Mouse (Mus musculus) brain, embryonic 14.5 days (tissue): ENCODE data around the gene Rrp12.

Source experiments
- CTCF ChIP-seq: fragments of 200-500 bp; IDR thresholded peaks from 2 replicates; pipeline ENCODE4 v1.5.1; 2012; ENCODE audit warnings: inconsistent platforms, mild to moderate bottlenecking, moderate library complexity, borderline replicate concordance; ENCODE audit not compliant: insufficient read depth, insufficient read length; ENCODE audit errors: extremely low read depth
- POLR2A ChIP-seq: fragments of 200-500 bp; IDR thresholded peaks from 2 replicates; pipeline ENCODE4 v1.6.1; 2012; ENCODE audit warnings: mild to moderate bottlenecking, inconsistent platforms, borderline replicate concordance; ENCODE audit not compliant: poor library complexity, insufficient read depth, insufficient read length, severe bottlenecking; ENCODE audit errors: extremely low read depth

DNA sequence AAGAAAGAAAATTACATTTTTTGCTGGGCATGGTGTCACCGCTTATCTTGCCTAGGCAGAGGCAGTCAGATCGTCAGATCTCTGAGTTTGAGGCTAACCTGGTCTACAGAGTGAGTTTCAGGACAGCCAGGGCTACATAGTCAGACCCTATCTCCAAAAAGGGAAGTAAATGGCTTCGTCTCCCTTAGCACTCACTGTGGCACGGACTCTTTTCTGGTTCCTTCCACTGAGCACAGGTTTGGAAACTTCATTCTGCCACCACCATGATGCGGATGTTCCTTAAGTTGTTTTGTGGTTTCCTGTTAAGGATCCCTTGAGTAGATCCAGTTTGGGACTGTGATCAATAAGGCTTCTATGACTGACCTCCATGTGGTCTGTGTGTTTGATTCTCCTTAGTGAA, 71.0 kb downstream of the Rrp12 start:
- TF ChIP-seq CTCF (no peak), POLR2A (no peak)
